Mouse (Mus musculus) spleen, adult 2 months (tissue): ENCODE measurements around the gene Gjd2. TPM values are rescaled to one million over a fixed set of nuclear protein-coding genes. Genes with fewer than 3 reads are reported as not detected.

ENCODE experiments used
- DNase-seq, 2 experiments: peaks; one replicate each; pipeline versions ENCODE4 v3.0.0 to v3.0.0-alpha.2; 2012 to 2021; ENCODE audit warnings: low spot score in 2 of 2, low read depth in 1 of 2
- H3K27ac ChIP-seq: fragments of 200-500 bp; 2 replicates; pipeline ENCODE4 v1.5.1; 2012; ENCODE audit warnings: low read length, inconsistent platforms; ENCODE audit not compliant: insufficient read depth
- H3K27me3 ChIP-seq: fragments of 200-500 bp; 2 replicates; pipeline ENCODE4 v1.6.1; 2012; ENCODE audit warnings: mild to moderate bottlenecking, moderate library complexity, low read length, inconsistent platforms; ENCODE audit not compliant: control insufficient read depth, insufficient read depth
- H3K36me3 ChIP-seq: fragments of 200-500 bp; 2 replicates; pipeline ENCODE4 v1.6.1; 2012; ENCODE audit warnings: mild to moderate bottlenecking, low read length, inconsistent platforms; ENCODE audit not compliant: control insufficient read depth, insufficient read depth
- H3K4me1 ChIP-seq: fragments of 200-500 bp; 2 replicates; pipeline ENCODE4 v1.6.1; 2011; ENCODE audit warnings: inconsistent platforms; ENCODE audit not compliant: control insufficient read depth, insufficient read depth, insufficient read length
- H3K4me3 ChIP-seq: fragments of 200-500 bp; 2 replicates; pipeline ENCODE4 v1.5.1; 2011; ENCODE audit warnings: mild to moderate bottlenecking, inconsistent platforms; ENCODE audit not compliant: insufficient read depth, insufficient read length; ENCODE audit errors: extremely low read depth
- CTCF ChIP-seq: fragments of 200-500 bp; IDR thresholded peaks from 2 replicates; pipeline ENCODE4 v1.5.1; 2011; ENCODE audit warnings: mild to moderate bottlenecking, inconsistent platforms; ENCODE audit not compliant: insufficient read depth, insufficient read length, insufficient replicate concordance; ENCODE audit errors: extremely low read depth
- POLR2A ChIP-seq: fragments of 200-500 bp; IDR thresholded peaks from 2 replicates; pipeline ENCODE4 v1.6.1; 2011; ENCODE audit warnings: low read depth, low read length, inconsistent platforms
- WGBS: fragments of 180-500 bp; shearing (Covaris S2); methylation state at CpG from one replicate; pipeline ENCODE4 v1.1.7; 2018; 5-methylcytosine and 5-hydroxymethylcytosine counted together
- polyA plus RNA-seq: library from polyadenylated mRNA; depleted of rRNA; stranded (reverse); fragments of >200 nt; gene quantifications from 2 replicates; pipeline ENCODE4 v1.2.3, GENCODE M21; 2012

Gjd2 gene
- polyA plus RNA-seq, 1 experiment, result not detected

GRCm38 (mm10) chr2:114052696-114053598, 39.5 kb upstream of the Gjd2 start, which contains the start of gene Actc1:
TSS of gene Actc1 (minus strand) at chr2:114053548.
- Histone ChIP-seq H3K4me1 (no peaks in the 10 kb centered on the region), H3K4me3 (no peak within 1 kb of the TSS), H3K36me3 (no peaks in the 10 kb centered on the region), H3K27ac (no peak within 1 kb of the TSS), H3K27me3 (no peaks in the 10 kb centered on the region)
- DNase-seq, result no peak
- 39% methylated on average over 14 of the region's 14 CpGs for WGBS
- no peak for TF ChIP-seq POLR2A
- TF ChIP-seq CTCF, result no peak

- H3K4me3 ChIP-seq, result no peak overlapping the region
- no peak overlapping the region for H3K27ac ChIP-seq
- 88% methylated on average over 14 of the region's 14 CpGs for WGBS
- H3K27me3 ChIP-seq, result no peaks in the 10 kb centered on the region
- TF ChIP-seq CTCF (no peak), POLR2A (no peak)
- H3K4me1 ChIP-seq, result no peaks in the 10 kb centered on the region
- H3K36me3 ChIP-seq, result no peaks in the 10 kb centered on the region
- DNase-seq, result no peak
Measured at GRCm38 (mm10) chr2:114051871-114052241, 38.4 kb upstream of the Gjd2 start.

- Histone ChIP-seq H3K4me3 (no peak overlapping the region), H3K27me3 (no peaks in the 10 kb centered on the region), H3K4me1 (no peaks in the 10 kb centered on the region), H3K36me3 (no peaks in the 10 kb centered on the region), H3K27ac (no peak overlapping the region)
- 92% methylated on average over 7 of the region's 7 CpGs for WGBS
- no peak for TF ChIP-seq CTCF
- no peak for TF ChIP-seq POLR2A
- no peak for DNase-seq
Measured at GRCm38 (mm10) chr2:114051111-114051870, 37.9 kb upstream of the Gjd2 start.

GRCm38 (mm10) chr2:114050150-114050549, 36.7 kb upstream of the Gjd2 start:
- no peaks in the 10 kb centered on the region for H3K27me3 ChIP-seq
- no peak for TF ChIP-seq POLR2A
- no peak for TF ChIP-seq CTCF
- H3K27ac ChIP-seq, result no peak overlapping the region
- no peak overlapping the region for H3K4me3 ChIP-seq
- 88% methylated on average over 7 of the region's 7 CpGs for WGBS
- H3K36me3 ChIP-seq, result no peaks in the 10 kb centered on the region
- no peak for DNase-seq
- H3K4me1 ChIP-seq, result no peaks in the 10 kb centered on the region

GRCm38 (mm10) chr2:114049372-114049771, 36.0 kb upstream of the Gjd2 start:
- no peaks in the 10 kb centered on the region for H3K4me1 ChIP-seq
- no peak for DNase-seq
- H3K36me3 ChIP-seq, result no peaks in the 10 kb centered on the region
- no peak overlapping the region for H3K27ac ChIP-seq
- H3K27me3 ChIP-seq, result no peaks in the 10 kb centered on the region
- WGBS, result 94% methylated on average over 7 of the region's 7 CpGs
- TF ChIP-seq POLR2A (no peak), CTCF (no peak)
- no peak overlapping the region for H3K4me3 ChIP-seq

GRCm38 (mm10) chr2:114047960-114048611, 34.7 kb upstream of the Gjd2 start:
- TF ChIP-seq CTCF (no peak), POLR2A (no peak)
- Histone ChIP-seq H3K4me1 (no peaks in the 10 kb centered on the region), H3K27me3 (no peaks in the 10 kb centered on the region), H3K27ac (no peak overlapping the region), H3K4me3 (no peak overlapping the region), H3K36me3 (no peaks in the 10 kb centered on the region)
- DNase-seq, result no peak
- WGBS, result 93% methylated on average over 5 of the region's 5 CpGs
